Mouse (Mus musculus) cerebellum, adult 2 months (tissue): ENCODE measurements around the gene Galnt2. TPM values are rescaled to one million over a fixed set of nuclear protein-coding genes. Genes with fewer than 3 reads are reported as not detected.
A peak's percentile ranks its signal among the peaks of the same experiment; 100 is the strongest.

Source experiments
- DNase-seq, 2 experiments: peaks; one replicate each; pipeline ENCODE4 v3.0.0; 2021
- H3K27ac ChIP-seq: fragments of 200-500 bp; 2 replicates; pipeline ENCODE4 v1.5.1; 2012; ENCODE audit warnings: low read length, control low read depth, inconsistent platforms; ENCODE audit not compliant: insufficient read depth
- H3K27me3 ChIP-seq: fragments of 200-500 bp; 2 replicates; pipeline ENCODE4 v1.6.1; 2012; ENCODE audit warnings: inconsistent platforms, mild to moderate bottlenecking, low read length, moderate library complexity; ENCODE audit not compliant: control insufficient read depth, insufficient read depth
- H3K4me1 ChIP-seq: fragments of 200-500 bp; 2 replicates; pipeline ENCODE4 v1.6.1; 2011; ENCODE audit warnings: low read length; ENCODE audit not compliant: control insufficient read depth, insufficient read depth
- H3K4me3 ChIP-seq: fragments of 200-500 bp; replicated peaks from 2 replicates; pipeline ENCODE3; 2011; ENCODE audit warnings: mild to moderate bottlenecking, low read depth, low read length, control low read depth; ENCODE audit not compliant: insufficient read depth
- CTCF ChIP-seq: fragments of 200-500 bp; IDR thresholded peaks from 2 replicates; pipeline ENCODE4 v1.5.1; 2011; ENCODE audit warnings: low read depth, mild to moderate bottlenecking, control low read depth, low read length, moderate library complexity, borderline replicate concordance; ENCODE audit not compliant: insufficient read depth
- POLR2A ChIP-seq: fragments of 200-500 bp; IDR thresholded peaks from 2 replicates; pipeline ENCODE4 v1.6.1; 2011; ENCODE audit warnings: low read length, control low read depth, borderline replicate concordance; ENCODE audit not compliant: insufficient read depth
- WGBS: fragments of 180-500 bp; shearing (Covaris S2); methylation state at CpG from one replicate; pipeline ENCODE4 v1.1.7; 2018; 5-methylcytosine and 5-hydroxymethylcytosine counted together
- polyA plus RNA-seq: library from polyadenylated mRNA; depleted of rRNA; stranded (reverse); fragments of >200 nt; gene quantifications from 2 replicates; pipeline ENCODE4 v1.2.3, GENCODE M21; 2012

Galnt2 gene
- polyA plus RNA-seq, 1 experiment, result 23.8 TPM

DNA sequence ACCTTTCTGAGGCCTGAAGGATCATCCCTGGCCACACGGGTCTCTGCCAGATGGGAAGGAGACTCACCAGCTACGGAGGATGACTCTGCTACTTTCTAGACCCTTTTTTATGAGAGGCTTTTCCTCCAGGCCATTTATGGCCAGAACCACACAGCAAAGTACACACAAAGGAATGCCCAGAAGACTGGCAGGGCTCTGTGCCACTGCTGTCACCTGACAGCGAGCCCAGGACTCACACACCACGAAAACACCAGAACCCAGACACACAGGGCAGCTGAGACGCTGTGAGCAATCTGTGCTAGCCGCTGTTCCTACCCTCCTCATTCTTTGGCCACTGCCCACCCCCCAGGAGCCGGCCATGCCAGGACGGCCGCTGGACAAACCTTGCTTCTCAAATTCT, 144.5 kb downstream of the Galnt2 start:
- WGBS, result 14% methylated on average over 9 of the region's 9 CpGs
- Histone ChIP-seq H3K4me1 (peaks cover 22% of the 10 kb centered on the region), H3K4me3 (no peak overlapping the region), H3K27ac (peak overlapping the region; percentile 29), H3K27me3 (no peaks in the 10 kb centered on the region)
- TF ChIP-seq POLR2A (no peak), CTCF (no peak)
- DNase-seq, result peak; percentile 56 to 61

GRCm38 (mm10) chr8:124376406-124376805, 145.2 kb downstream of the Galnt2 start:
- peak in 1 of 2 experiments; percentile 12 for DNase-seq
- Histone ChIP-seq H3K4me3 (no peak overlapping the region), H3K27ac (0 out of 2 replicates have a peak overlapping the region, but pooled peaks have one; percentile 29), H3K27me3 (no peaks in the 10 kb centered on the region), H3K4me1 (peaks cover 22% of the 10 kb centered on the region)
- no peak for TF ChIP-seq CTCF
- no peak for TF ChIP-seq POLR2A
- WGBS, result 90% methylated on average over 12 of the region's 12 CpGs

DNA sequence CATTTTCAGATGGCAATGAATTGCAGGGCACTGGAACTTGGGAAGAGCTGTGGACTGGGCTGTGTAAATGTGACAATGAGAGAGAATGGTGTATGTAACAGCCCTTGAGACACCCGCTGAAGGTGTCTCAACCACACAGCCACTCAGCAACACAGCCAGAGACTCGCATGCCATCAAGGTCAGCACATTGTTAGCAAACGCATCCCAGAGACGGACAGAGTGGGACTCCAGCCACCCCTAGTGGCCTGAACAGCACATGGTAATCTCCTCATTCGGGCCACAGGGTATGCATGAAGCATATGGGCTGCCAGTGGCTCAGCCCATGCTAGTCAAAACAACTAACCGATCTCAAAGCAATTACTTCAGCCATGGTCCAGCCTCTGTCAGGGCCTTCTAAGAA, 148.1 kb downstream of the Galnt2 start:
- 56% methylated on average over 6 of the region's 6 CpGs for WGBS
- TF ChIP-seq CTCF, result 0 out of 2 replicates have a peak, but pooled peaks have one; percentile 7
- TF ChIP-seq POLR2A, result no peak

GRCm38 (mm10) chr8:124382235-124382634, 151.0 kb downstream of the Galnt2 start:
- peaks cover 39% of the 10 kb centered on the region for H3K4me1 ChIP-seq
- H3K27ac ChIP-seq, result no peak overlapping the region
- H3K27me3 ChIP-seq, result no peaks in the 10 kb centered on the region
- no peak overlapping the region for H3K4me3 ChIP-seq
- TF ChIP-seq POLR2A (no peak), CTCF (no peak)
- WGBS, result 31% methylated on average over 10 of the region's 10 CpGs
- no peak for DNase-seq

More for the DNA sequence above, 148.1 kb downstream of the Galnt2 start:
- no peak for DNase-seq
- no peak overlapping the region for H3K4me3 ChIP-seq
- no peak overlapping the region for H3K27ac ChIP-seq
- H3K4me1 ChIP-seq, result peaks cover 36% of the 10 kb centered on the region
- no peaks in the 10 kb centered on the region for H3K27me3 ChIP-seq

GRCm38 (mm10) chr8:124384336-124384735, 153.1 kb downstream of the Galnt2 start:
- WGBS, result 31% methylated on average over 19 of the region's 19 CpGs
- peak overlapping the region; percentile 5; the same call in 1 of the 2 replicates for H3K27ac ChIP-seq

GRCm38 (mm10) chr8:124386225-124386899, 155.2 kb downstream of the Galnt2 start:
- TF ChIP-seq CTCF, result no peak
- no peak for TF ChIP-seq POLR2A
- peak; percentile 72 to 85 for DNase-seq
- 28% methylated on average over 23 of the region's 23 CpGs for WGBS
- peaks cover 60% of the 10 kb centered on the region for H3K4me1 ChIP-seq
- H3K4me3 ChIP-seq, result no peak overlapping the region
- no peaks in the 10 kb centered on the region for H3K27me3 ChIP-seq
- H3K27ac ChIP-seq, result peak overlapping the region; percentile 8

More at GRCm38 (mm10) chr8:124384336-124384735, 153.1 kb downstream of the Galnt2 start:
- Histone ChIP-seq H3K27me3 (no peaks in the 10 kb centered on the region), H3K4me3 (no peak overlapping the region), H3K4me1 (peaks cover 51% of the 10 kb centered on the region)
- TF ChIP-seq POLR2A, result no peak
- TF ChIP-seq CTCF, result no peak
- peak; percentile 49 to 52 for DNase-seq

GRCm38 (mm10) chr8:124389495-124389894, 158.3 kb downstream of the Galnt2 start:
- Histone ChIP-seq H3K27me3 (no peaks in the 10 kb centered on the region), H3K4me3 (no peak overlapping the region), H3K27ac (no peak overlapping the region), H3K4me1 (peaks cover 58% of the 10 kb centered on the region)
- DNase-seq, result no peak
- TF ChIP-seq POLR2A, result no peak
- no peak for TF ChIP-seq CTCF
- WGBS, result 67% methylated on average over 11 of the region's 11 CpGs

DNA sequence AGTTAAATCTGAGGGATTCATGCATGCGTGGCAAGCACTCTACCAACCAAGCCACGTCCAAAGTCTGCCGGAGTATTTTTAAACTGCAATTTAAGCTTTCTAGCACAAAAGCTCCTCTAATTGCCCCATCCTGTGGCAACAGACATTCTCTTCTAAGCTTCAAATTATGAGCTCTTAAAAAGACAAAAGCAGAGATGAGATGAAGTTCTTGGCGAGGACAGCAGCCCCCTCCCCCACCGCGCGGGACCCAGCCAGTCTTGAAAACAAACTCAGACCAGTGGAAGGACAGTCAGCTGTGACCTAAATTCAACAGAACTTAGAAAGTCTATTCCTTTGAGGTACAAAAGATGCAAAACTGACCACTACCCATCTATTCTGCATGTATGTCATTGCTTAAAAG, 160.0 kb downstream of the Galnt2 start:
- WGBS, result 55% methylated on average over 7 of the region's 7 CpGs
- Histone ChIP-seq H3K4me3 (no peak overlapping the region), H3K27ac (peak overlapping the region; percentile 7; the same call in 1 of the 2 replicates), H3K4me1 (peaks cover 48% of the 10 kb centered on the region), H3K27me3 (no peaks in the 10 kb centered on the region)
- TF ChIP-seq CTCF, result no peak
- TF ChIP-seq POLR2A, result no peak
- DNase-seq, result no peak
